Mouse (Mus musculus): ENCODE data around the gene Trpm8. TPM values are rescaled to one million over a fixed set of nuclear protein-coding genes. Genes with fewer than 3 reads are reported as not detected.

The Trpm8 gene
- total RNA-seq, 1 experiment from 2014 or later, result not detected

GRCm38 (mm10) chr1:88288789-88289127 is 11.3 kb downstream of the Trpm8 start:
- no peak for ATAC-seq (replicated peaks in 1 of 2; ENCODE audit: insufficient read depth in 1 of 2, low FRiP score in 2 of 2, low TSS enrichment in 1 of 2, low read depth in 1 of 2, poor library complexity in 2 of 2, severe bottlenecking in 2 of 2)

GRCm38 (mm10) chr1:88289152-88289551 is 11.7 kb downstream of the Trpm8 start:
- no peak for ATAC-seq (replicated peaks in 1 of 2; ENCODE audit: insufficient read depth in 1 of 2, low FRiP score in 2 of 2, low TSS enrichment in 1 of 2, low read depth in 1 of 2, poor library complexity in 2 of 2, severe bottlenecking in 2 of 2)

GRCm38 (mm10) chr1:88289917-88290316 is 12.5 kb downstream of the Trpm8 start:
- peak; percentile 43 to 52; a peak in 3 of 4 replicates for ATAC-seq (replicated peaks in 1 of 2; ENCODE audit: insufficient read depth in 1 of 2, low FRiP score in 2 of 2, low TSS enrichment in 1 of 2, low read depth in 1 of 2, poor library complexity in 2 of 2, severe bottlenecking in 2 of 2)

- no peak for ATAC-seq (replicated peaks in 1 of 2; ENCODE audit: insufficient read depth in 1 of 2, low FRiP score in 2 of 2, low TSS enrichment in 1 of 2, low read depth in 1 of 2, poor library complexity in 2 of 2, severe bottlenecking in 2 of 2)
Observed at GRCm38 (mm10) chr1:88290511-88290910, 13.1 kb downstream of the Trpm8 start.

GRCm38 (mm10) chr1:88291409-88292005 is 14.0 kb downstream of the Trpm8 start:
- ATAC-seq (replicated peaks in 1 of 2; ENCODE audit: insufficient read depth in 1 of 2, low FRiP score in 2 of 2, low TSS enrichment in 1 of 2, low read depth in 1 of 2, poor library complexity in 2 of 2, severe bottlenecking in 2 of 2), result no peak

GRCm38 (mm10) chr1:88292057-88292456 is 14.6 kb downstream of the Trpm8 start:
- no peak for ATAC-seq (replicated peaks in 1 of 2; ENCODE audit: insufficient read depth in 1 of 2, low FRiP score in 2 of 2, low TSS enrichment in 1 of 2, low read depth in 1 of 2, poor library complexity in 2 of 2, severe bottlenecking in 2 of 2)

GRCm38 (mm10) chr1:88294650-88295049 is 17.2 kb downstream of the Trpm8 start:
- no peak for ATAC-seq (replicated peaks in 1 of 2; ENCODE audit: insufficient read depth in 1 of 2, low FRiP score in 2 of 2, low TSS enrichment in 1 of 2, low read depth in 1 of 2, poor library complexity in 2 of 2, severe bottlenecking in 2 of 2)

GRCm38 (mm10) chr1:88296171-88296920 is 18.9 kb downstream of the Trpm8 start:
- no peak for ATAC-seq (replicated peaks in 1 of 2; ENCODE audit: insufficient read depth in 1 of 2, low FRiP score in 2 of 2, low TSS enrichment in 1 of 2, low read depth in 1 of 2, poor library complexity in 2 of 2, severe bottlenecking in 2 of 2)

- peak in 1 of 2 experiments; percentile 10; a peak in 1 of 4 replicates for ATAC-seq (replicated peaks in 1 of 2; ENCODE audit: insufficient read depth in 1 of 2, low FRiP score in 2 of 2, low TSS enrichment in 1 of 2, low read depth in 1 of 2, poor library complexity in 2 of 2, severe bottlenecking in 2 of 2)
Observed at GRCm38 (mm10) chr1:88297480-88298258, 20.2 kb downstream of the Trpm8 start.

GRCm38 (mm10) chr1:88298686-88299528 is 21.4 kb downstream of the Trpm8 start:
- no peak for ATAC-seq (replicated peaks in 1 of 2; ENCODE audit: insufficient read depth in 1 of 2, low FRiP score in 2 of 2, low TSS enrichment in 1 of 2, low read depth in 1 of 2, poor library complexity in 2 of 2, severe bottlenecking in 2 of 2)

GRCm38 (mm10) chr1:88299529-88299945 is 22.1 kb downstream of the Trpm8 start:
- no peak for ATAC-seq (replicated peaks in 1 of 2; ENCODE audit: insufficient read depth in 1 of 2, low FRiP score in 2 of 2, low TSS enrichment in 1 of 2, low read depth in 1 of 2, poor library complexity in 2 of 2, severe bottlenecking in 2 of 2)

GRCm38 (mm10) chr1:88300301-88301050 is 23.0 kb downstream of the Trpm8 start:
- ATAC-seq (replicated peaks in 1 of 2; ENCODE audit: insufficient read depth in 1 of 2, low FRiP score in 2 of 2, low TSS enrichment in 1 of 2, low read depth in 1 of 2, poor library complexity in 2 of 2, severe bottlenecking in 2 of 2), result no peak

- ATAC-seq (replicated peaks in 1 of 2; ENCODE audit: insufficient read depth in 1 of 2, low FRiP score in 2 of 2, low TSS enrichment in 1 of 2, low read depth in 1 of 2, poor library complexity in 2 of 2, severe bottlenecking in 2 of 2), result peak in 1 of 2 experiments; percentile 9; a peak in 1 of 4 replicates
Observed at GRCm38 (mm10) chr1:88301121-88302014, 23.9 kb downstream of the Trpm8 start.

- no peak for ATAC-seq (replicated peaks in 1 of 2; ENCODE audit: insufficient read depth in 1 of 2, low FRiP score in 2 of 2, low TSS enrichment in 1 of 2, low read depth in 1 of 2, poor library complexity in 2 of 2, severe bottlenecking in 2 of 2)
Observed at GRCm38 (mm10) chr1:88302057-88302740, 24.7 kb downstream of the Trpm8 start.

GRCm38 (mm10) chr1:88303762-88304161 is 26.3 kb downstream of the Trpm8 start:
- ATAC-seq (replicated peaks in 1 of 2; ENCODE audit: insufficient read depth in 1 of 2, low FRiP score in 2 of 2, low TSS enrichment in 1 of 2, low read depth in 1 of 2, poor library complexity in 2 of 2, severe bottlenecking in 2 of 2), result no peak

Measured in hematopoietic stem cell, adult 5-6 weeks (primary cell).